Mouse (Mus musculus): ENCODE results near the gene Rragd. TPM values are rescaled to one million over a fixed set of nuclear protein-coding genes. Genes with fewer than 3 reads are reported as not detected.
A peak's percentile ranks its signal among the peaks of the same experiment; 100 is the strongest.
"Not testable (repeated sequence)": the region's sequence is repeated elsewhere in the genome, so short reads cannot be mapped to it uniquely, and the experiment has no call there.

Rragd gene
- polyA plus RNA-seq, 1 experiment from 2014 or later: 30.6 TPM

DNA sequence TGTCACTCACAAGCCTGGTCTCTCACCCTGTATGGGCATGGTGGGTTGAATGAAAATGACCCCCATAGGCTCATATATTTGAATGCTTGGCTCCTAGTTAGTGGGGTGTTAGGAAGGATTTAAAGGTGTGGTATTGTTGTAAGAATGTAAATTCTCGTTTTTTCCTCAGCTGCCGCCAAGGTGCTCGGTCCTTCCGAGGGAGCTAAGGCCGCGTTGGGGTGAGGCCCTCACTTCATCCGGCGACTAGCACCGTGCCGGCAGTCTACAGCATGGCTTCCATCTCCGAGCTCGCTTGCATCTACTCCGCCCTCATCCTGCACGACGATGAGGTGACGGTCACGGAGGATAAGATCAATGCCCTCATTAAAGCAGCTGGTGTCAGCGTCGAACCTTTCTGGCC lies 18.2 kb upstream of the Rragd start:
- not testable (repeated sequence) for H3K36me3 ChIP-seq; H3K4me1 ChIP-seq (replicated peaks); H3K4me2 ChIP-seq; H3K9me3 ChIP-seq; H3K27ac ChIP-seq; H3K9ac ChIP-seq; H3K27me3 ChIP-seq; ATAC-seq (ENCODE audit: low FRiP score); H3K4me3 ChIP-seq
- 93% methylated on average over 19 of the region's 19 CpGs for WGBS

GRCm38 (mm10) chr4:32977331-32977730 lies 5.5 kb upstream of the Rragd start:
- 0 out of 2 replicates have a peak, but pooled peaks cover 5% of the 10 kb centered on the region for H3K27me3 ChIP-seq
- H3K4me3 ChIP-seq: no peak overlapping the region
- H3K4me2 ChIP-seq: no peak overlapping the region
- H3K36me3 ChIP-seq: 0 out of 2 replicates have a peak, but pooled peaks cover 3% of the 10 kb centered on the region
- H3K4me1 ChIP-seq (replicated peaks): peaks cover 8% of the 10 kb centered on the region
- H3K9me3 ChIP-seq: peaks cover 15% of the 10 kb centered on the region
- H3K27ac ChIP-seq: no peak overlapping the region
- WGBS: 89% methylated on average over 4 of the region's 4 CpGs
- no peak for ATAC-seq (ENCODE audit: low FRiP score)
- H3K9ac ChIP-seq: no peak overlapping the region

DNA sequence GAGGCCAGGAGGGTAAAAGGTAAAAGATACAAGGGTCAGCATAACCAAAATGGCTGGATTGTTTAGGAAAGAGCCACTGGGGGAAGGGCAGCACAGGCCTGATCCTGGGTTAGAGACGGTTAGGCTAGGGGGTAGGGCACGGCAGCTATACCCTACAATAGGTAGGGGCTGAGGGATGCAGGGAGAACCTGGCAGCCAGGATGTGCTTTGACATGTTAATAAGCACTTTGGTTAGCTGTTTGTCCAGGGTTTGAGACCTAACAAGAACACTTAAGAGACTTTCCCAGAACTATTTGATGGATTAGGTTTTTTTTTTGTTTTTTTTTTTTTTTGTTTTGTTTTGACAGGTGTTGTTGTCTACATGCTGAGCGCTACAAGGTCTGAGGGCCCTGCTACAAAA lies 2.8 kb upstream of the Rragd start:
- H3K27me3 ChIP-seq: 0 out of 2 replicates have a peak, but pooled peaks cover 5% of the 10 kb centered on the region
- peaks cover under 1% of the 10 kb centered on the region; the same call in 1 of the 2 replicates for H3K9me3 ChIP-seq
- no peak for ATAC-seq (ENCODE audit: low FRiP score)
- no peak overlapping the region for H3K4me2 ChIP-seq
- peaks cover 21% of the 10 kb centered on the region for H3K4me1 ChIP-seq (replicated peaks)
- H3K27ac ChIP-seq: no peak overlapping the region
- H3K9ac ChIP-seq: no peak overlapping the region
- H3K4me3 ChIP-seq: no peak overlapping the region
- 65% methylated on average over 3 of the region's 3 CpGs for WGBS
- no peaks in the 10 kb centered on the region for H3K36me3 ChIP-seq

DNA sequence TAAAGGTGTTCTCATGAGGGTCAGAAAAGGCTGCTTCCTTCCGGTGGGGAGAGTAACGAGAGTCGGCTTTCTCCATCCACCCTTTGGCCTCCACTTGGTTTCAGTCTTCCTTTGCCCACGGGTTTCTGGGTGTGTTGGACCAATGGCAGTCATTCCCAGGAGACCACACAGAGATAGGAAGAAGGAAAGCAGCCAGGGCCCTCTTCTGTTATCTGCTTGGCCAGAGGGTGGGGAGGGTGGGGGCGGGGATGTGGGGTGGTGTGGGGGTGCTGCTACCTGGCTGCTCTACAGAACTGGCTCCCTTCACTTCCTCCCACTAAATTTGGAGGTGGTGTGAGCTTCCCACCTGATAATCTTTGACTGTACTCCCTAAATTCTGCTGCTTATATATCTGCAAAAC lies 1.2 kb upstream of the Rragd start:
- Histone ChIP-seq H3K4me3 (no peak overlapping the region), H3K36me3 (no peaks in the 10 kb centered on the region), H3K4me2 (no peak overlapping the region; the same call in 1 of the 2 replicates), H3K27me3 (0 out of 2 replicates have a peak, but pooled peaks cover 5% of the 10 kb centered on the region), H3K27ac (no peak overlapping the region), H3K9me3 (no peaks in the 10 kb centered on the region), H3K4me1 (replicated peaks) (peaks cover 32% of the 10 kb centered on the region), H3K9ac (no peak overlapping the region)
- no peak for ATAC-seq (ENCODE audit: low FRiP score)
- 32% methylated on average over 5 of the region's 5 CpGs for WGBS

DNA sequence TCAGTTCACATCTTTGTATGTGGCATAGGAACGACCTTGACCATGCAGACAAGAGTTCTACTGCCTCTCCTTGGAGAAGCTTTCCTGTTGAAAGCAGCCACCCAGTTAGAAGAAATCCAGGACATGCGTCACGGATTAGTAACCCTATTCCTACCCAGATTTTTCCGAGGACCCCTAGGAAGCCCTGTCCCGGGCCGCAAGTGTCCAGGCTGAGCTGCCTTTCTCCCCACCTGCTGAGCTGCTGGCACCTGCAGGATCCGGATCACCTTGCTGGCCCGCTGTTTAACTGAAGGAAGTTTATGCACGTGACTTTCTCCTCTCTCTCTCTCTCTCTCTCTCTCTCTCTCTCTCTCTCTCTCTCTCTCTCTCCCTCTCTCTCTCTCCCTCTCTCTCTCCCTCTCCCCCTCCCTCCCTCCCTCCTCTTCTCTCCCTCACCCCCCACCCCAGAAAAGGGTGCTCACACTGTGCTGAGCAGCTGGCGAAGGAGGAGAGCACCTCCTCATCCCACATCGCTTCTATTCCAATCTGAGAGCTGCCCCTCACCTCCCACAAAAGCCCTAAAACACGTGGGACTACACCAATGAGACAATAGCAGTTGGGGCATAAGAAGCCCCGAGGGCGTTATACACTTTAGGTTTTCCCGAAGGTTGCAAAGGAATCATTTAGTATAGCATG lies 659 bp upstream of the Rragd start:
- Histone ChIP-seq H3K36me3 (no peaks in the 10 kb centered on the region), H3K9ac (peak overlapping the region; percentile 95), H3K9me3 (no peaks in the 10 kb centered on the region), H3K4me2 (peak overlapping the region; percentile 86), H3K4me1 (replicated peaks) (peaks cover 32% of the 10 kb centered on the region), H3K4me3 (peak overlapping the region; percentile 84), H3K27ac (peak overlapping the region; percentile 93; the same call in 1 of the 2 replicates), H3K27me3 (0 out of 2 replicates have a peak, but pooled peaks cover 5% of the 10 kb centered on the region)
- WGBS: 1% methylated on average over 15 of the region's 15 CpGs
- peak; percentile 51 for ATAC-seq (ENCODE audit: low FRiP score)

GRCm38 (mm10) chr4:32983176-32984155 lies 629 bp downstream of the Rragd start:
- WGBS: 1% methylated on average over 59 of the region's 94 CpGs
- ATAC-seq (ENCODE audit: low FRiP score): peak; percentile 77

GRCm38 (mm10) chr4:32984242-32984641 lies 1.4 kb downstream of the Rragd start:
- H3K9me3 ChIP-seq: no peaks in the 10 kb centered on the region
- no peak for ATAC-seq (ENCODE audit: low FRiP score)
- under 1% methylated on average over 13 of the region's 13 CpGs for WGBS

More at GRCm38 (mm10) chr4:32983176-32984155, 629 bp downstream of the Rragd start:
- Histone ChIP-seq H3K36me3 (no peaks in the 10 kb centered on the region), H3K4me1 (replicated peaks) (peaks cover 32% of the 10 kb centered on the region), H3K27ac (peak overlapping the region; percentile 93), H3K4me3 (peak overlapping the region; percentile 84), H3K9ac (peak overlapping the region; percentile 95), H3K9me3 (no peaks in the 10 kb centered on the region), H3K27me3 (0 out of 2 replicates have a peak, but pooled peaks cover 5% of the 10 kb centered on the region), H3K4me2 (peak overlapping the region; percentile 86)

DNA sequence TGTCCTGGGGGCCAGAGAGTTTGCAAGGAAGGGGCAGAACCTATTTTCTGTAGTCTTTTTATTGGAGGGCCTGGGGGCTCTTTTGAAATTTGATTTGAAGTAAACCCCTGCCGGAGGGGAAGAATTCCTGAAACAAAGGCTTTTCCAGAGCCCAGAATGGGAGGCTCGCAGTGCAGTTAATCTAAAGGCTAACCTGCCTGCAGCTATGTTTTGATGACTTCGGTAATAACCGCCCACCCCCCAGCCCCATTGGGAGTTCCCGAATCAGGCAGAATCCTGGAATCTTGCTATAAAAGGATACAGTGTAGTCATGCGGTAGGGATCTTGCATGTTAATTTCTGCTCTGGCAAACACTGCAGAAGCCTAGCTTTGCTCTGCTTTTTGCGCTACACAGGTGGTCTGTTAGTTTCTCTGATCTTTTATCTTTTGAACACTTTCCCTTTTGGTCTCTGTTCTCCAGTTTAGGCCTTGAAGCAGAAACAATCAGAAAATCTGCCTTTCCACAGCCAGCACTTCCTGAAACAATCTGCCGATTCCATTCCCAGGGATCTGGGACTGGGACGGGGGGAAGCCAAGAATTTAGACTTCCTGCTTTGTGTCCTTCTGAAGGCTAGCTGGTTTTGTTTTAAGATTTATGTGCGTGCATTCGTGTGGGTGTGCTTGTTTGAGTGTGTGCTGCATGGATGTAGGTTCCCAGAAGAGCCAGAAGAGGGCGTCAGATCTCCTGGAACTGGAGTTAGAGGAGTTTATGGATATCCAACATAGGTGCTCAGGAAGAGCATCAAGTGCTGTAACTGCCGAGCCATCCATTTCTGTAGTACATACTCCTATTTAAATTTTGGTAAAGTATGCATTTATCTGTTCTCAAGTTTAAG lies 2.2 kb downstream of the Rragd start:
- ATAC-seq (ENCODE audit: low FRiP score): no peak

More at GRCm38 (mm10) chr4:32984242-32984641, 1.4 kb downstream of the Rragd start:
- no peaks in the 10 kb centered on the region for H3K36me3 ChIP-seq
- 0 out of 2 replicates have a peak, but pooled peaks cover 5% of the 10 kb centered on the region for H3K27me3 ChIP-seq
- peak overlapping the region; percentile 95 for H3K9ac ChIP-seq
- peaks cover 32% of the 10 kb centered on the region for H3K4me1 ChIP-seq (replicated peaks)
- H3K4me2 ChIP-seq: peak overlapping the region; percentile 86
- H3K4me3 ChIP-seq: peak overlapping the region; percentile 84
- peak overlapping the region; percentile 93 for H3K27ac ChIP-seq

DNA sequence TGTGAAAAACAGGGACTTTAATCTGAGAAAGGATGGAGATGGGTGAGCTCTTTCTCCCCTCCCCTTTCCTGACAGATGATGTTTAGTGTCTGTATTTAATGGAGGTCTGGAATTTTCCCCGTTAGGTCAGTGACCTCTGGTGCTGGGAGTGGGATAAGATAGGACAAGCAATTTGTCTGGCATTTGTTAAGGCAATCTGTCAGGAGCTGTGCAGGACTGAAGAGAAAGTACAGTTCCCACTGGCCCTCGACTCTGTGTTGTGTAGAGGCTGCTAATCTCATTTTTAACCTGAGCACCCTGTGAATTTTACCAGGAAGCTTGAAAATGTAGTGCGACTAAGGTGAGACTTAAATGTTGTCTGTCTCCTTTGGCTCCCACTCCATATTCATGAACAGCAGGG lies 2.8 kb downstream of the Rragd start:
- H3K4me2 ChIP-seq: peak overlapping the region; percentile 86
- no peak overlapping the region for H3K4me3 ChIP-seq
- H3K4me1 ChIP-seq (replicated peaks): peaks cover 32% of the 10 kb centered on the region
- WGBS: 6% methylated on average over 3 of the region's 3 CpGs
- no peaks in the 10 kb centered on the region for H3K36me3 ChIP-seq
- H3K27me3 ChIP-seq: 0 out of 2 replicates have a peak, but pooled peaks cover 5% of the 10 kb centered on the region
- peak overlapping the region; percentile 30; the same call in 1 of the 2 replicates for H3K27ac ChIP-seq
- no peak overlapping the region for H3K9ac ChIP-seq
- H3K9me3 ChIP-seq: no peaks in the 10 kb centered on the region
- no peak for ATAC-seq (ENCODE audit: low FRiP score)

More for the DNA sequence above, 2.2 kb downstream of the Rragd start:
- Histone ChIP-seq H3K9me3 (no peaks in the 10 kb centered on the region), H3K9ac (peak overlapping the region; percentile 95), H3K27ac (peak overlapping the region; percentile 93), H3K4me3 (peak overlapping the region; percentile 84), H3K36me3 (no peaks in the 10 kb centered on the region), H3K4me2 (peak overlapping the region; percentile 86), H3K4me1 (replicated peaks) (peaks cover 32% of the 10 kb centered on the region), H3K27me3 (0 out of 2 replicates have a peak, but pooled peaks cover 5% of the 10 kb centered on the region)
- WGBS: 10% methylated on average over 13 of the region's 13 CpGs

- no peak for ATAC-seq (ENCODE audit: low FRiP score)
- no peaks in the 10 kb centered on the region for H3K27me3 ChIP-seq
- 66% methylated on average over 3 of the region's 3 CpGs for WGBS
These were observed 4.2 kb downstream of the Rragd start for GRCm38 (mm10) chr4:32987006-32987405.

GRCm38 (mm10) chr4:32989346-32989745 lies 6.5 kb downstream of the Rragd start:
- no peak overlapping the region for H3K9ac ChIP-seq
- no peaks in the 10 kb centered on the region for H3K9me3 ChIP-seq
- H3K36me3 ChIP-seq: no peaks in the 10 kb centered on the region
- no peaks in the 10 kb centered on the region for H3K27me3 ChIP-seq
- no peak for ATAC-seq (ENCODE audit: low FRiP score)
- peaks cover 18% of the 10 kb centered on the region for H3K4me1 ChIP-seq (replicated peaks)
- no peak overlapping the region for H3K4me3 ChIP-seq
- no peak overlapping the region for H3K4me2 ChIP-seq
- no peak overlapping the region for H3K27ac ChIP-seq
- whole genome bisulfite sequencing: 84% methylated on average over 2 of the region's 2 CpGs

More at GRCm38 (mm10) chr4:32987006-32987405, 4.2 kb downstream of the Rragd start:
- Histone ChIP-seq H3K9me3 (no peaks in the 10 kb centered on the region), H3K4me1 (replicated peaks) (peaks cover 26% of the 10 kb centered on the region), H3K36me3 (no peaks in the 10 kb centered on the region), H3K4me2 (no peak overlapping the region), H3K4me3 (no peak overlapping the region), H3K9ac (no peak overlapping the region), H3K27ac (no peak overlapping the region)

All from hindbrain, embryonic 13.5 days (tissue).